Mouse (Mus musculus) spleen, adult 18-20 months (tissue): ENCODE data around the gene Slpi.

Experiments
- DNase-seq, 2 experiments: peaks; one replicate each; pipeline ENCODE4 v3.0.0; 2022; ENCODE audit warnings: mixed read lengths in 2 of 2

The Slpi gene

GRCm38 (mm10) chr2:164419489-164419888, 30.6 kb upstream of the Slpi start:
- no peak for DNase-seq

- DNase-seq = no peak
Observed at GRCm38 (mm10) chr2:164418308-164418875, 29.5 kb upstream of the Slpi start.

- DNase-seq = no peak
Observed at GRCm38 (mm10) chr2:164417198-164417597, 28.3 kb upstream of the Slpi start.

DNA sequence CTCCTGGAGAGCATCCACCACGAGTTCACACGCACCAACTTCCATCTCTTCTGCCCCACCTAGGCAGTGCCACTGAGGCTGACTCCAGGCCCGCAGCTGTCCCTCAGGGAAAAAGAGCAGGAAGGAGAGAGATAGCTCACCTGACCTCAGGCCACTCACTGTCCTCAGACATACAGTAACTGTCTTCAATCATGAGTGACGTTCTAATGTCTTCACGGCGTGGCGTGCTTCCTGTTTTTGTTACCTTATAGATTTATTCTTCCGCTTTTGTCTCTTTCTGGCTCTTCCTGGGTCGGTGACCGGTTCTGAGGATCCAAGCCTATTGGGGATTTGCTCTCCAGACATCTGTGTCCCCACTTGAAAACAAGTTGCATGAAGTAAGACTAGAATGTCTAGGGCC, 25.7 kb upstream of the Slpi start:
- peak in 1 of 2 experiments; percentile 29 for DNase-seq

GRCm38 (mm10) chr2:164414167-164414566, 25.3 kb upstream of the Slpi start:
- DNase-seq = no peak

DNA sequence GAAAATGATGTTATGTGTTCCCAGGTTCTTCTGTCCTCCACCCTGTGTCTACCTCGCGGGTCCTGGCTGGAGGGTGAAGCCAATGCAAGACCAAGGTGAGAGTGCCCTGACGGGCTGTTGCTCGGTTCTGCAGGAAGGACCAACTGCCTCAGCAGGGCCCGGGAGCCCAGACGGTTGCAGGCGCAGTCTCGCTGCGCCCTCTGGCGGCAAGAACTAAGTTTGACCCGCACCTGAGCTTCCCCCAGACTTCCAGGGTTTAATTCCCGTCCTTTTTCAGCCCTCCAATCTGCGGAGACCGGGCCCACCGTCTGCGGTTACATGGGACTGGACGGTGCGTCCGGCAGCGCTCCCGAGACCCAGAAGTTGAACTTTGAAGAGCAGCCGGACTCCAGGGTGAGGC, 18.8 kb upstream of the Slpi start:
- DNase-seq = peak; percentile 37 to 70

DNA sequence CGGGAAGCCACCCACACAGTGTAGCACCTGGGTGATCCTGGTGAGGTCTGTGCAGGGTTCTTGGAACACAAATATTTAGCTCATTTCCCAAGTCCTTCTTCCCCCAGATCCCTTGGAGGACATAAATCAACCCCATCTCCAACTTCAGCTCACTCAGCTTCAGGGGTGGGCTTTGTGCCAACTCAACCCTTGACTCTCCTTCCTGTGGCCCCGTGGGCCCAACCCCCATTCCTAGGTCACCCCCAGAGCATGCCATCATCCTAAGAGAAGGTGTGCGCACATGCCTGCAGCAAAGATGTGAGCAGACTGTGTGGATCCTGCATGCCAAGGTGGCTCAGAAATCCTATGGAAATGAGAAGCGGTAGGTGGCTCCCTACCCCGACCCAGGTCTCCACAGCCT, 16.6 kb upstream of the Slpi start:
- no peak for DNase-seq

- no peak for DNase-seq
Observed at GRCm38 (mm10) chr2:164405060-164405459, 16.2 kb upstream of the Slpi start, which contains the start of gene Matn4. TSS of gene Matn4 (minus strand) at chr2:164405160.

- DNase-seq = no peak
Observed at GRCm38 (mm10) chr2:164404082-164404990, 15.4 kb upstream of the Slpi start.

- DNase-seq = no peak
Observed at GRCm38 (mm10) chr2:164403396-164404081, 14.6 kb upstream of the Slpi start.

- peak; percentile 61 to 81 for DNase-seq
Observed at GRCm38 (mm10) chr2:164402906-164403305, 14.0 kb upstream of the Slpi start, which contains the start of gene Rbpjl. TSS of gene Rbpjl (plus strand) at chr2:164403141.

DNA sequence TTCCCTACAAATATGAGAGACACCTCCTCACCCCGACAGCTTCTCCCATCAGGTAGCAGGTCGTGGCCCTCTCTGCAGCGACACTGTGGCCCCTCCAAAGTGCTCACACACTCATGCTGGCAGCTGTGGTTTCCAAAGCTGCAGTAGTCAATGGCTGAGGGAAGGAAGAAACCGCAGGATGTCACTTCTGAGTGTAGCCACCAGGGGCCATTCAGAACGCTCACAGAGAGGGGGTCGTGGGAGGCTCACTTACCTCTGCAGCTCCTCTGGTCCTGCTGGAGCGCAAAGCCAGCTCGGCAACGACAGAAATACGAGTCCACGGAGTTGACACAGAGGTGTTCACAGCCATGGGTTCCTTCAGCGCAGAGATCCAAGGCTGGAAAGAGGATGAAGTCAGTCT, 8.0 kb upstream of the Slpi start:
- DNase-seq = no peak

- DNase-seq = no peak
Observed at GRCm38 (mm10) chr2:164396076-164396475, 7.2 kb upstream of the Slpi start.

DNA sequence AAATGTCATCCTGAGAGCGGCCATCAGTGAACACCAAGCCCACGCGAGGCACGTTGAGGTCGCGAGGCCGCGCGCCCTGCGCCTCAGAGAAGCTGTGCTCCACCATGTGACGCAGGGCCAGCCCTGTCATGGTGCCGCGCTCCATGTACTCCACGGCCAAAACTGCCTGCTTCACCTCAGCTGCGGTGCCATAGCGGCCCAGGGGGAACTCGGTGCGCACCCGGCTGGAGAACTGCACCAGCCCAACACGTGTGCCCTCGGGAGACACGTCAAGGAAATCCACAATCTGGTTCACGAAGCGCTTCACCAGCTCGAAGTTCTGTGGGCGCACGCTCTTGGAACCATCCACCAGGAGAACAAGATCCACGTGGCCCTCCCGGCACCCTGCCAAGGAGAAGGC, 4.2 kb upstream of the Slpi start:
- DNase-seq = no peak

DNA sequence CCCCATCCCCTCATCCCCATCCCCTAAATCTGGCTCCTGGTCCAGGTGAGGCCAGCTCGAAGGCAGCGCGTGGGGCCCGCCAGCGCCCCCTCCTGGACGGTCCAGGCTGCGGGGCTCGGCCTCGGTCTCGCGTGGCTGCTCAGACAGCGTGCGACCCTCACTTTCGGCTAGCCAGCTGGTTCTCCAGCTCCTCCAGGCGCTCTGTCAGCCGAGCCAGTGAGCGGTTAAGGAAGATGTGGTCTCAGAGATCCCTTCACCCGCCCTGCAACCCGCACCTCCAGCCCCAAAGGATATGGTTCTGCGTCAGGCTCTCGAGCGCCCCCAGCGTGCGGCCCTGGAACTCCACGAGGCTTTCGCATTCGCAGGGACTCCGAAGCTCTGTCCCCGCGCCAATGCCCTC, 604 bp upstream of the Slpi start:
- peak; percentile 58 to 84 for DNase-seq

- peak; percentile 26 to 61 for DNase-seq
Observed at GRCm38 (mm10) chr2:164386953-164387352, 1.9 kb downstream of the Slpi start.

DNA sequence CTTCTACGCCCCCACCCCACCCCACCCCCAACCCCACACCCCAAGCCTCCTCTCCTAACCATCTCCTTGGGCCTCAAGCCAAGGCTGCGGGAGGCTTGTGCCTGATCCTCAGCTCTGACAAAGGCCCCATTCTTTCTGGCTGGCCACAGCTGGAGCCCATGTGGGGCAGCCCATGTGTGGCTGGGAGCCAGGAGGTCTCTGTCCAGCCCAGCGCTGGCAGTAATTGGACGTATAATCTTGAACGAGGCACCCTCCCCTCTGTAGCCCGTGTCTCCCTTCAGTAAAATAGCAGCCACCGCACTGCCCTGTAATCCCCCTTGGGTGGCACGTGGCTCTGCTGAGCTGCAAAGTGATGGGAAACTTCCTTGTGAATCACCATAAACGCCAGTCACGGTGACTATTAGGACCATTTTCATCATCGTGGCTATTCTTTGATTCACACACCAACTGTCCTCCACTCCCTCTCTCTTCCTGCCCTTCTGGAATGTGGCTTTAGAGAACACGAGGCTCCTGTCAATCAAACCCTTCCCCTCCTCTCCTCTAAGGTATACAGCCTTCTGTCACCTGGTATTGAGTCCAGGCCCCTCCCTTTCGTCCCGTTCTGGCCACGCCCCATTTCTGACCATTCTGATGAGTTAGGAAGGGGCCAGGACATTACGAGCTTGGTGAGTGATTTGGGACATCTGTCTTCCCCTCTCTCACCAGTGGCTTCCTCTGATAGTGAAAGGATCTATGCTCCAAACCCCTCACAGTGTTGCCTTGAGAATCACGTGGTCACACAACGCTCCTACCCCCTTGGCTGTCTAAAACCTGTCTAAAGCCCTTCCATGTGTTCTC, 2.8 kb downstream of the Slpi start:
- no peak for DNase-seq

GRCm38 (mm10) chr2:164383656-164384399, 5.1 kb downstream of the Slpi start:
- DNase-seq = no peak

DNA sequence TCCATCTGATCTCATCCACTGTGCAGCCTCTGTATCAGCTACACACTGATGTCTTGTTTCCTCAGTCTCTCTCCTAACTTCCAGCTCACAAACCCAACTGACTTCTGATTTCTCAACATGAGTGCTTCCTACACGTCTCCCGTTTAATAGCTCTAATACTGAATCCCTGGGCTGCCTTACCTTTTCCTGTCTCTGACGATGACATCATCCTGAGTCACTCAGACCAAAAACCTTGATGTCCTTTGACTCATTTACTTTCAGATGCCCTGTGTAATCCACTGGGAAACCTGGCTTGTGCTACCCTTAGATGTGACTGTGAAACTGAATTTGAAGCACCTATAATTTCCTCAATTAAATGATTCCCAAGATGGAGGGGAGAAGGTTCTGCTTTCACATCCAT, 5.9 kb downstream of the Slpi start:
- DNase-seq = no peak

DNA sequence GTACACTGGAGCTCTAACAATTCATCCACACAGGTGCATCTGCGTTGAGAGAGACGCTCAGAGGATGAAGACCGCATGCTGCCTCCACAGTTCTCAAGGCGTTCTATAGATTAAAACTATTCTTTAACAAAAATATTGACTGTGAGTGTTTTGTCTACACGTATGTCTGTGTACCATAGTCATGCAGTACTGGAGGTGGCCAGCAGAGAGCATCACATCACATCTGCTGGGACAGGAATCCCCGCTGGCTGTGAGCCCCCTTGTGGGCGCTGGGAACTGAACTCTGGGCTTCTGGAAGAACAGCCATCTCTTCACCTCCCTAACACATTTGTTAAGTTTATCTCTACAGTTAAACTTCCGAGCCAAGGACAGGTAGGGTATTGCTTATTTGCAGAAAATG, 7.2 kb downstream of the Slpi start:
- no peak for DNase-seq

GRCm38 (mm10) chr2:164377478-164378426, 11.1 kb downstream of the Slpi start:
- DNase-seq = no peak
